Mouse (Mus musculus) sigmoid colon, adult 10 weeks (tissue): Measurements from ENCODE around the gene Eef1akmt4. TPM values are rescaled to one million over a fixed set of nuclear protein-coding genes. Genes with fewer than 3 reads are reported as not detected.

Experiments
- polyA plus RNA-seq: library from polyadenylated mRNA; stranded (reverse); fragments of 350-450 nt; fragmentation: Illumina TruSeq; extraction: RNeasy Lipid Tissue Mini Kit (QIAGEN cat#74804); gene quantifications from one replicate; pipeline ENCODE4 v1.2.3, GENCODE M21; 2014; ENCODE audit warnings: low read depth, low replicate concordance

The Eef1akmt4 gene
- polyA plus RNA-seq = 1.9 TPM

DNA sequence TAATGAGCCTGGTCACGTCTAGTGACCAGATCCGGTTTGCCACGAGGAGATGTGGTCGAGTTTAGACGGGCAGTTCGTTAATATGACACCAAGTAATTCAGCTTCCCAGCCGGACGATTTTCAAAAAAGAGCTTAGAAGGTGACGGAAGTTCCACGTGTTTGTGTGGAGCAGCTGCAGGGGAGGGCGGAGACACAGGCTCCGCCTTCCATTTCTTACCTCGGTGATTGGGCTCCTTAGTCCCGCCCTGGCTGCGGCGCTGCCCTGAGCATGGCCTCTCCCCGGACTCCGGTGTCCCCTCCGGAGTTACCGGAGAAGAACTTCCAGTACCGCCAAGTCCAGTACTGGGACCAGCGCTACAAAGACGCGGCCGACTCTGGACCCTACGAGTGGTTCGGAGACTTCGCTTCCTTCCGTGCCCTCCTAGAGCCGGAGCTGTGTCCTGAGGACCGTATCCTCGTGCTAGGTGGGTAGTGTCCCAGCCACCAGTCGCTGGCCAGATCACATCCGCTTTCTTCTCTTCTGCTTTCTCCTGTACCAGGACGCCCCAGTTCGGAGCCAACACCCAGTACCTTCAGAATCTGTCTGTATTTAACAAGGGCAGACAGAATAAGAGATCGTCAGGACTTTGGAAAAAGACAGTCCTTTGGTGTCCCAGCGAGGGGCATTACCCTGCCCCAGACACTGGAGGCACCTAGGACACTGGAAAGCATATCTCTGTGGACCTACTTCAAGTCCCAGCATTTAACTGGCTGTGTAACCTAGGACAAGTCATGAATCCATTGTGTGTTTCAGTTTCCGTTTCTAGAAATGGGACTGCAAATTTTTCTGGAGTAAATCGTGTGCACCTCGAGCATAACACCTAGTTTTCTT lies at the start of gene Eef1akmt4, which contains the start of the genes Gm49333 and Alg3:
TSS of gene Eef1akmt4 (plus strand) at position 237 of the 871 bp plus-strand sequence.
TSS of gene Gm49333 (plus strand) at position 254 of the 871 bp plus-strand sequence.
TSS of gene Alg3 (minus strand) at position 379 of the 871 bp plus-strand sequence.

DNA sequence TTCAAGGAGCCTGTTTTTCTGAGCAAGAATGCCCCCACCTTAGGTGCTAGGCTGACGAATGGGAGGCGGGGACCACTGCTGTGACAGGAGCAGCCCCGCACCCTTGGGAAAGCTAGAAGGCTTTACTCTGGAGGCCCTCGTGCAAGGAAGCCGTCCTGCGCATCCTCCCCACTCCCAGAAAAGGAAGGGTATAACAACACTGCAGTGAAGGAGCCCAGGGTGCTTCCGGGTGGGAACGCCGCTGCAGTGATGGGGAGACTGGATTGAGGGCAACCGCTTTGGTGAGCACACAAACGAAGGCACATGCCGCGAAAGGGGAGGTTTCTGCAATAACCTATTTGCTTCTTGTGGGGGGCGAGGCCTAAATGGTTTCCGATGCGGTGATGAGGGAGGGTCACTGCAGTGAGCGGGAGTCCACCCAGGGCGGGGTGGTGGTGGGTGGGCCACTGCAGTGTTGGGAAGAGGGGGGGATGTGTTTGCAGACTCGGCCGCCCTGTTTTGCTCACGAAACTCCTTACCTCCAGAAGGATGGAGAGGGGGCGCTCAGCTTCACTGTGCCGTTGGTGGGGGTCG lies 21.9 kb upstream of the Eef1akmt4 start, which contains the start of gene Vwa5b2:
TSS of gene Vwa5b2 (plus strand) at position 106 of the 573 bp plus-strand sequence.

DNA sequence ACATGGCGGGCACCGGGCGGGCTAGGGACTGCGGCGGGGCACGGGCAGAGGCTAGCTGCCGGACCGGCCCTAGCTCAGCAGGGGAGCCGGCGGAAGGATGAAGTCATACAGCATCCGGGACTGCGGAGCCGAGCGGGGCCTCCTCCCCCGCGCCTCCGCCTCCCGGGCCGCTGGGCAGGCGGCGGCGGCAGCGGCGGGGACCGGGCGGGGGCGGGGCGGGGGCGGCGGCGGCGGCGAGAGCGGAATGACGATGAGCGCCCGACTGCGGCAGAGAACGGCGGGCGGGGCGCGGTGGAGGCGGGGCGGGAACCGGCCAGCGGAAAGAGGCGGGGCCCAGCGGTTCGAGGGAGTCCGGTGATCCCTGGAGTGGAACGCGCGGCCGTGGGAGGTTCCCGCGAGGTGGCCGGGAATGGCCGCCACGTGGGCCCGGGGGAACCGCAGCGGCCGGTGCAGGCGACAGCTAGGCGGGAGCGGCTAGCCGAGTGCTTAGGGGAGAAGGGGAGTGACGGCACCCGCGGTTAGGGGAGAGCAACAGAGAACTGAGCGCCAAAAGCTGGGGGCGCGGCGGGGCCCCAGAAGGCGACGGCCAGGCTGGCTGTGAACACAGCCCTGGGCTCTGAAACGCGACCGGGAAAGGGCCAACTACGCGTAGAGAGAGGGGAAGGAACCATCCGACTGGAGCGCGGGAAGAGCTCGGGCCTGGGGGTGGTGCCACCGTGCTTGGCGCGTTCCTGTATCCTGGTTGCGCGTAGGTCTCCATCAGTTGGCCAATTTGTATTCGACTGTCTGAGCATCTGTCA lies 10.0 kb downstream of the Eef1akmt4 start, which contains the start of gene Camk2n2:
TSS of gene Camk2n2 (minus strand) at position 97 of the 800 bp plus-strand sequence.

DNA sequence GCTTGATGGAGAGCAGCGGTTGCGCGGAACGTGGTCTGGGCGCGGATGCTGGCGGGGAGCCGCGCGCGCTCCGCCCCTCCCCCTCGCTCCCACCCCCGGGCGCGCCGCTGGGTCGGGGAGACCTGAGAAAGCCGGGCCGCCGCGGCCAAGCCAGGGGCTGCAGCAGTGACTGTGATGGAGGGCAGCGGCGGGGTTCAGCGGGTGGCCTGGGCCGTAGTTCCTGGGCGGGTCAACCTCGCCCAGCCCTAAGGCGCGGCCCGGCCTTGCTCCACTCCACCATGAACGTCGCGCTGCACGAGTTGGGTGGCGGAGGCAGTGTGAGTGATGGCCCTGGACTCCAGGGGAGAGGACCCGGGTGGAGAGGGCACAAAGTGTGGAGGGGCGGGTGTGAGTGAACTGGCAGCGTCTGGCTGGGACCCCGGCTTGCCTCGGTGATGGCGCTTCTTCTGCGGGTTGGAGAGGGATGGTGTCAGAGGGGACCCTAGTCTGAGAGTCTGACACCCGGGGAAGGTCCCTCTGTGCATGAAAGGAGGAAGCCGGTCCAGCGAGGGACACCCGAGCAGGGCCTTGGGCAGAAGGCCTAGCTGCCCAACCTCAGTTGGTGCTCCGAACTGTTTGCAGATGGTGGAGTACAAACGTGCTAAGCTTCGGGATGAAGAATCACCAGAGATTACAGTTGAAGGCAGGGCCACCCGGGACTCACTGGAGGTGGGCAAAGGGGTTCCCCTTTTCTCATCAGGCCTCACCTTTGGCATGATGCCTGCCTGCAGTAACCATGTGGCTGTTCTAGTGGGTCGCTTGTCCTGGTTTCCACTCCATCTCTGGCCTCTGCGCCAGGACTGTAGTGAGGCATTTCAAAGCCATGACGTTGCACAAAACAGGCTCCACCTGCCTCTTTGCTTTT lies 18.6 kb downstream of the Eef1akmt4 start, which contains the start of gene Ece2:
TSS of gene Ece2 (plus strand) at position 98 of the 904 bp plus-strand sequence.

DNA sequence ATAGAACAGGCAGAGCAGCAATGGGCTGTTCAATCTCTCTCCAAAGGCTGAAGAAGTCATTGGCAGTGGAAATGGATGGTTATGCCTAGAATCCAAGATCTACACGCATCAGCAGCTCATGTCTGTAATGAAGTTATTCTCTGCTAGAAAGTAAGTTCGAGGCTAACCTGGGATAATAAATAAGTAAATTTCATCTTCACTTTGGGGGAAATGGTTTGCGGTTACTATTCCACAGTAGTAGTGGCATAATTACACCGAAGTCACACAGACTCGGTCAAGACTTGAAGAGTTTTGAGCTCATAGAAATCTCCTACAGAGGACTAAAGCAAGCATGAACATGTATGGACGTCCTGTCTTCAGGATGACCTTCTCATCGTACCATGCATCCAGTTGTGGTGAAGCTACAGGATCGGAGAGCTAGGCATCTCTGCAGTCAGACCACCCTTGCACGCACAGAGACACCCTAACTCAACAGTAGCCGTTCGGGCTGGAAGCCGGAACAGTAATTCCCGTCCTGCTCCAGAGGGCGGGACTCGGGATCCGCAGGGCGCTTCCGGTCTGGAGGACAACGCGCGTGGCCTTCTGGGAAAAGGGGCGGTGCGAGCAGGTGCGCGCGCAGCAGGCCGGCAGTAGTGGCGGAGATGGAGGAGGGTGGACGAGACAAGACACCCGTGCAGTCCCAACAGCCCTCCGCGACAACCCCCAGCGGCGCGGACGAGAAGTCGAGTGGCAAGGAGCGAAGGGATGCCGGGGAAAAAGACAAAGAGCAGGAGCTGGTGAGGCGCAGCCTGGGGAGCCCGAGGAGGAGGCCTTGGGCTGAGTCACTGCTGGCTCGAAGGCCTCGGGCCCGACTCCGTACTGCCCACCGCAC lies 39.9 kb downstream of the Eef1akmt4 start, which contains the start of gene Psmd2:
TSS of gene Psmd2 (plus strand) at position 577 of the 871 bp plus-strand sequence.

DNA sequence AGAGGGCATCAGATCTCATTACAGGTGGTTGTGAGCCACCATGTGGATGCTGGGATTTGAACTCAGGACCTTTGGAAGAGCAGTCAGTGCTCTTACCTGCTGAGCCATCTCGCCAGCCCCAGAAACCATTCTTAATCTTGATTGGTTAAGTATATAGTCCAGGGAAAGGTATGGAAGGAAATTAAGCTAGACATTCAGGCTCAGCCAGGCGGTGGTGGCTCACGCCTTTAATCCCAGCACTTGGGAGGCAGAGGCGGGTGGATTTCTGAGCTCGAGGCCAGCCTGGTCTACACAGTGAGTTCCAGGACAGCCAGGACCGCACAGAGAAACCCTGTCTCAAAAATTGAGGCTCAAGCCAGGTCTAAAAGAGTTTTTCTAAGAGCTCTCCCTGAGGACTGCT lies 56.6 kb downstream of the Eef1akmt4 start, which contains the start of gene Eif4g1:
TSS of gene Eif4g1 (plus strand) at position 301 of the 400 bp plus-strand sequence.

Other genes with a start within 250 kb of the Eef1akmt4 start
- 21.1 TPM for gene Abcc5, start 185.2 kb upstream of the Eef1akmt4 start, polyA plus RNA-seq
- 7.8 TPM for gene Eif2b5, start 112.8 kb upstream of the Eef1akmt4 start, polyA plus RNA-seq
- gene Dvl3, start 94.6 kb upstream of the Eef1akmt4 start, polyA plus RNA-seq = 23.3 TPM
- 87.0 TPM for gene Ap2m1, start 76.1 kb upstream of the Eef1akmt4 start, polyA plus RNA-seq
- gene Abcf3, start 63.0 kb upstream of the Eef1akmt4 start, polyA plus RNA-seq = 9.1 TPM
- 0.76 TPM for gene Vwa5b2, start 22.1 kb upstream of the Eef1akmt4 start, polyA plus RNA-seq
- gene Gm49333, start within 50 bp of the Eef1akmt4 start, polyA plus RNA-seq = not detected
- 3.7 TPM for gene Alg3, start 142 bp downstream of the Eef1akmt4 start, polyA plus RNA-seq
- 0.47 TPM for gene Camk2n2, start 9.7 kb downstream of the Eef1akmt4 start, polyA plus RNA-seq
- gene Ece2, start 18.2 kb downstream of the Eef1akmt4 start, polyA plus RNA-seq = 0.47 TPM
- 56.0 TPM for gene Psmd2, start 40.1 kb downstream of the Eef1akmt4 start, polyA plus RNA-seq
- 135 TPM for gene Eif4g1, start 56.7 kb downstream of the Eef1akmt4 start, polyA plus RNA-seq
- not detected for gene Fam131a, start 81.6 kb downstream of the Eef1akmt4 start, polyA plus RNA-seq
- gene Polr2h, start 106.1 kb downstream of the Eef1akmt4 start, polyA plus RNA-seq = 26.0 TPM
- 5.6 TPM for gene Clcn2, start 106.2 kb downstream of the Eef1akmt4 start, polyA plus RNA-seq
- gene Chrd, start 121.5 kb downstream of the Eef1akmt4 start, polyA plus RNA-seq = 0.28 TPM
- gene Thpo, start 122.9 kb downstream of the Eef1akmt4 start, polyA plus RNA-seq = 0.47 TPM